Mouse (Mus musculus) E14TG2a.4 (cell line): ENCODE data around the gene Dapk2.

Experiments used
- CTCF ChIP-seq: conservative IDR thresholded peaks from 2 replicates; pipeline ENCODE4 v1.5.1; 2014; ENCODE audit warnings: low read length
- NANOG ChIP-seq: IDR thresholded peaks from 2 replicates; pipeline ENCODE4 v1.6.1; 2014; ENCODE audit warnings: borderline replicate concordance, low read length, mixed read lengths
- POU5F1 ChIP-seq: IDR thresholded peaks from 2 replicates; pipeline ENCODE4 v1.6.1; 2014; ENCODE audit warnings: low read length, borderline replicate concordance

GRCm38 (mm10) chr9:66127884-66128283, 30.1 kb upstream of the Dapk2 start:
- TF ChIP-seq CTCF (no peak), POU5F1 (no peak), NANOG (no peak)
